Mouse (Mus musculus): ENCODE data around the gene Phf5a. TPM values are rescaled to one million over a fixed set of nuclear protein-coding genes. Genes with fewer than 3 reads are reported as not detected.
"Not testable (repeated sequence)": the region's sequence is repeated elsewhere in the genome, so short reads cannot be mapped to it uniquely, and the experiment has no call there.

The Phf5a gene
- 10 to 100 TPM; 35.0 to 39.8 TPM for total RNA-seq (2021)

DNA sequence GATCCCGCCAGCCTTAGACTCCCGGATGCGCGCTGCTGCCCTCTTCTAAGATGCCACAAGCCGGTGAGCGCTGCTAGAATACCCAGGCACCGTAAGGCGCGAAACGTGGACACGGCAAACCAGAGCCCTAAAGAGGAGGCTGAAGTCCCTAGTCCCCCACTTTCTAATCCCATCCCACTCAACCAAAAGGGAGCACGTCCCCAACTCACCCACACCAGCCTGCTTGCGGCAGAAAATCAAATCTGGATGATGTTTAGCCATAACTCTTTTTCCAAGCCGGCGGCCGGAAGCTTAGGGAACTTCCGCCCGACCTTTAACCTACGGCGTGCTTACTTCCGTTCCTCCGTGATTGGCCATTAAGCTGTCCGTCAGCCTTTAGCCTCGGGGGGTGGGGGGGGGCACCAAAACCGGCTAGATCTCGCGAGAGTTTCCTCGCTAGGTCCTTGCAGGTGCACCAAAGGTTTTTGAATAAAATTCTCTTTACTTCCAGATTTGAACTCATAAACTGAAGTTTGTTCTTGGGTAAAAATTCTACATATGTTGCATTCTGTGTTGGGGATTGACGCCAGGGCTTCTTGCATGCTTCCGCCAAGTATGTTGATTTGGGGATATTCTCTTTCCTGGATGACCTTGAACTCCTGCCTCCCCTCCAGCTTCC is at the start of gene Phf5a:
TSS of gene Phf5a (minus strand) at position 308 of the 658 bp plus-strand sequence.
- intact Hi-C loops (cut with DNase I) = loop anchor here (1.0 kb wide), 1 partner anchor 13 kb away; the partner anchor contains the start of gene Tob2
- DNase-seq = peak; percentile 86 to 88

DNA sequence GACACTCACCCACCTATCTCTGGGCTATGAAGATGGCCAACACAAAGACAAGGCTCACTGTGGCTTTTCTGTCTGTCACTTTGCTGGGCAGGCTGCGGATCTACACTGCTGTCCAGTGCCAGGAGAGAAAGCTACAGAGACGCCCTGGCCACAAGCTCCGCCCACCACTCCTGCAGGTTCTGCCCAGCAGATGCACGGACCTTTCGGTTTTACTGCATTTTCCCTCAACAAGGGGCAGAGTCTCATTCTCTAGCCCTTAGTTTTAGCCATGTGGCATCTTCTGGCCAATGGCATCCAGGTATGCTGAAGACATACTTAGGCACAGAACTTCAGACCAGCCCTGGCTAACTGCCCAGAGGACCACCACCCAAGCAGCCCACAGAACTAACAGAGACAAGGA is 49.5 kb upstream of the Phf5a start:
- intact Hi-C loops (cut with DNase I) = no loop called here
- no peak for DNase-seq

DNA sequence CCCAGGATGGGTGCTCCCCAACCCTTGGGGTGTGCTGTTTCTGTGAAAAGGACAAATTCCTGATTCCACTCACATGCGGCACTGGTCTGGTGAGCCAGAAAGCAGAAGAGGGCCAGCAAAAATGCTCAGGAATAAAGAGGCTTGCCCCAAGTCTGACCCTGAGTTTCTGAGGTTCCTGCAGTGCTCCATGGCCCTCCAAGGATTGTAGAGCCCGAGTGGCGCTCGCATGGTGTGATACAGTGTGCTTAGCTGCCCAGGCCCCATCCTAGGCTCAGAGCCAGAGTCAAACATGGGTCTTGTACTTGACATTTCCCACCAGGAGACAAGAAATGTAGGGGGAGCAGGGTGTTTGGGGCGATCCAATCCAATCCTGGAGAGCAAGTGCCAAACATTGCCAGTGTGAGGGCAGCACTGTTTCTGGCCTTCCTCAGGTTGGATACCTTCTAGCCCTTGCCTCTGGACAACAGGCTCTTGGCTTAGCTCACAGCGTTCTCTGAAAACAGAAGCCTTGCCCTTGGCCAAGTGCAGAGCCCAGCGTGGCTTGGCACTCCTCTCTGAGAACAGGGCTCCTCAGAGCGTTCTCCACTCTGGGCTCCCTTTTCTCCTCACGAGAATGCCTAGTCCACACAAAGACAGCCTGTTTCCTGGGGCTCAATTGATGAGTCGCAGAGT is 49.0 kb upstream of the Phf5a start:
- DNase-seq = no peak
- intact Hi-C loops (cut with DNase I) = no loop called here

DNA sequence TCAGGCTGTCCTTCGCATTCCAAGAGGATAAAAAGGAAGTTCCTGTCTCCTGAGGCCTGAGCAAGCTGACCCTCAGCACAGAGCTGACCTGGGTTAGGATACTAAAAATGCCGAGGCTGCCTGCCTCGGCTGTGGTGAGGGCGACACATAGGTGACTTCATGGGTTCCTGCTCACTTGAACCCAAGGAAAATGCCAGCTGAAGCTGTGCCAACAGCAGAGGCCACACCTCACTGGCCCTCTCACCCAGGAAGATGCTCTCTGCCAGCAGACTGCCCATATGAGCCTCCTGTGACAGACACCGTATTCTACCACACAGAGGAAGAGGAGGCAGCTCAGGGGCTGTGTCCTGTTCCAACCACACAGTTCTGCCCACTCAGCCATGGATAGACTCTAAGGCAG is 47.4 kb upstream of the Phf5a start:
- DNase-seq = no peak
- intact Hi-C loops (cut with DNase I) = loop anchor here (5.0 kb wide), 1 partner anchor 182 kb away; no protein-coding TSS in a partner anchor

DNA sequence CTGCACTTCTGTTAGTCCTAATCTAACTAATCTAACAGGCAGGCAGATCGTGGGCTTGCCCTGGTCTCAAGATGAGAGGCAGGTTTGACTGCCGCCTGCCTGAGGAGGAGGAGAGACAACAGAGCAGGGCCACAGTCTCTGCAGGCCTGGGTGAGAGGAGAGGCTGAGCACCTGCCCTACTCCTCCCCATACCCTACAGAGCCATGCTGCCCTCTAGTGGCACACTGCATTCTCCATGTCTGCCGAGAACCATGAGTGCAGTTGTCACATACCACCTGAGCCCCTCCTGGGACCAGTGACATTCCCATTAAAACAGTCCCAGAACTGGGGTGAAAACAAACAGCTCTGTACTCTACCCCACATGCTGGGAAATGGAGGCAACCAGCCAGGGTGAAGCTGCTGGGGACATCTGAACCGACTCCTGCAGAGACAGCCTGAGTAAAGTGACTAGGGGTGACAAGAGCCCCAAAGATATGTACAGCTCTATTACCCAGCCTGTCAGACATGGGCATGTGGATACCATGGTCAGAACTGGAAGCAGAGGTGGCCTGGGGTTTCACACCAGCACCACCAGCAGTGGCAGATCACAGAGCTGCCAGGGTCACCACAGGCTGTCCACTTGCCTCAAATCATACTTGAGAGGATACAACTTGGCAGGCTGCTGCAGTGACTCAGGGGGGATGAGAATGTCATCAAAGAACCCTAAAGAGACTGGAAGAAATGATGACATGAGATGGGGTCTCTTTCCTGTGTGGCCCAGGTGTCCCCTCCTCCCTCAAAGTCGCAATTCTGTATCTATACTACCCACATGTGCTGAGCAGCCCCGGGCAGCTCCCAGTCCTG is 46.1 kb upstream of the Phf5a start:
- intact Hi-C loops (cut with DNase I) = loop anchor here (1.0 to 5.0 kb wide), 2 partner anchors 87 to 181 kb away; no protein-coding TSS in a partner anchor
- DNase-seq = peak; percentile 75 to 80

DNA sequence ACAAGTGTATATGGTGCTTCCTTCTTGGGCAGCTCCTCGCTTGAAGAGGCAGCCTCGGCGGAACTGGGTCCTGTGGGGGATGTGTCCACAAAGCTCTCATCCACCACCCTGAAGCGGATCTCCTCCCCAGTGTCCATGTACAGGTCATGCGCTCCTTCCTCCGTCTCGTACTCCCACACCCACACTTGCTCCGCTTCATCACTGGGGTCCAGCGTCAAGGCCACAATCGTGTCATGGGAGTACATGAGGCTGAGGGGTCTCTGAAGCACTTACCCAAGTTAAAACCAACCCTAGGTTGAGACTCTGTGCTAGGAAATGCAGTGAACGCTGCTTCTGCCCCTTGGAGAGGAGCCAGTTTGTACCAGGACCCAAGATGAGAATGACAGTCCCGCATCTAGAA is 45.5 kb upstream of the Phf5a start:
- no peak for DNase-seq

DNA sequence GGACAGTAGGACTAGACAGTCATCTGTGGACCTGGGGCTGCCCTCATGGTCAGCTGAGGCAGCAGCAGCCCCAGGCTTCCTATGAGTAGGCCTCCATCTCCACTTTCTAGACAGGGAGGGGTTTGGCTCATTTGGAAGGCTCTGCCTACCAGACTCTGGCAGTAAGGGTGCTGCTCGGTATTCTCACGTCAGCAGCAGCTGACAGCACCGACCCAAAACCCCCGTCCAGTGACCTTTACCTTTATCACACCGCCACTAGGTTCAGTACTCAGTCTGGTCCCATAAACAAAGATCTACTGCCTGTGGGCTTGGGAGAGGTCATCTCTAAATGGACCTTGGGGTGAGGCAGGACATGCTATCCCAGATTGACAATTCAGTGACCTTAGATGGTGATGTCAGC is 44.0 kb upstream of the Phf5a start:
- intact Hi-C loops (cut with DNase I) = loop anchor here (5.0 kb wide), 1 partner anchor 178 kb away; no protein-coding TSS in a partner anchor
- no peak for DNase-seq

More for the DNA sequence above, 45.5 kb upstream of the Phf5a start:
- intact Hi-C loops (cut with DNase I) = loop anchor here (1.0 to 5.0 kb wide), 2 partner anchors 86 to 180 kb away; no protein-coding TSS in a partner anchor

DNA sequence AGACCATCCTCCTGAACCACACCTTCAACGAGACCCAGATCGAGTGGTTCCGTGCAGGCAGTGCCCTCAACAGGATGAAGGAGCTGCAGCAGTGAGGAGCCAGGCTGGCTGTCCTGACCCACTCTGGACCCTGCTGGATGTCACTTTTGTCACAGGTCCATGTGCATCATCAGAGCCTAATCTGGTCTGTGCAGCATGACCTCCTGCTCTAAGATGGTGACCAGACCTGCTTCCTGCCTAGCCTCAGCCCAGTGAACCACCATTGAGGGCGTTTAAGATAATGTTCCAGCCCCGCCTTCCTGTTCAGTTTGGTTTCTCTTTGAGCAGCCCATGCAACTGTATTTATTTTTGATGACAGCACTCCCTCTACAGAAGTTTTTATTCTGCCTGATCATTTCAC is 43.0 kb upstream of the Phf5a start:
- no peak for DNase-seq

DNA sequence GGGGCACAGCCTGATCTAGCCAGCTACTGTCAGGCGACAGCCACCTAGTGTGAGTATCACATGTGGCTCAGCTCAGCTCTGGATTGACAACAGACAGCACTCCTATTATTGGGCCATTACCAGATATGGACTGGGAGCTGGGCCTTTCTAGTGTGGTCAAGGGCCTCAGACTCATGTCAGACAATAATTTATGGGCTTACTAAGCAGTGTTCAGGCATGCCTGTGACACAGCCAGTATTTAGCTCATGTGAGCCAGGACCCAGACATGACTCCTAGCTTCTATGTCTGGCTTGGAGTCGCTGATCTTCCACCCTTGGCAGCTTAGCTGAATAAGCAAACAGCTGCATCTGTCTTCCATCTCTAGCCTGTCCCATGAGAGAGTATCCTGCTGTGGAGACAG is 40.8 kb upstream of the Phf5a start:
- no peak for DNase-seq
- intact Hi-C loops (cut with DNase I) = no loop called here

More for the DNA sequence above, 43.0 kb upstream of the Phf5a start:
- intact Hi-C loops (cut with DNase I) = loop anchor here (5.0 kb wide), 1 partner anchor 177 kb away; no protein-coding TSS in a partner anchor

DNA sequence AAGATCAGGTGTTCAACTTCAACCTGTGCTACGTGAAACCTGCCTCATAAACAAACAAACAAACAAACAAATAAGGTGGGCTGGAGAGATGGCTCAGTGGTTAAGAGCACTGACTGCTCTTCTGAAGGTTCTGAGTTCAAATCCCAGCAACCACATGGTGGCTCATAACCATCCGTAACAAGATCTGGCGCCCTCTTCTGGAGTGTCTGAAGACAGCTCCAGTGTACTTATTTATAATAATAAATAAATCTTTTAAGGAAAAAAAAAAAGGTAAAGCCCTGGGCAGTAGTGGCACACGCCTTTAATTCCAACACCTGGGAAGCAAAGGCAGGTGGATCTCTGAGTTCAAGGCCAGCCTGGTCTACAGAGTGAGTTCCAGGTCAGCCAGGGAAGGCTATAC is 37.1 kb upstream of the Phf5a start:
- DNase-seq; intact Hi-C loops (cut with DNase I): not testable (repeated sequence)

DNA sequence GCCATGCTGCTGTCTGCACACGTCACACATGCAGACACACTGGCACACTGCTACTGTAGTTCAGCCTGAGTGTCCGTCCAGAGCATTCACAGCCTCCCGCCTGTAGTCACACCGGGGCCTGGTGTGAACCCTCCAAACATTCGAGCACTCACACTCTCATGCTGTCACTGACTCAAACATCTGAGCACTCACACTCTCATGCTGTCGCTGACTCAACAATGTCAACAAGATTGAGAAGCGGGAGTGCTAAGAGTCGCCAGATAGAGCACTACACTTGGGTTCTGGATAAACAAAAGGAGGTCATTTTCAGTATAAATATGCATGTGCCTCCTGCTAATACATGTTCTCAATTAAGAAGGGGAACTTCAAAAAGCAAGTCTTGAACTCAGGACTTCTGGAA is 36.2 kb upstream of the Phf5a start:
- intact Hi-C loops (cut with DNase I) = no loop called here
- DNase-seq = no peak

DNA sequence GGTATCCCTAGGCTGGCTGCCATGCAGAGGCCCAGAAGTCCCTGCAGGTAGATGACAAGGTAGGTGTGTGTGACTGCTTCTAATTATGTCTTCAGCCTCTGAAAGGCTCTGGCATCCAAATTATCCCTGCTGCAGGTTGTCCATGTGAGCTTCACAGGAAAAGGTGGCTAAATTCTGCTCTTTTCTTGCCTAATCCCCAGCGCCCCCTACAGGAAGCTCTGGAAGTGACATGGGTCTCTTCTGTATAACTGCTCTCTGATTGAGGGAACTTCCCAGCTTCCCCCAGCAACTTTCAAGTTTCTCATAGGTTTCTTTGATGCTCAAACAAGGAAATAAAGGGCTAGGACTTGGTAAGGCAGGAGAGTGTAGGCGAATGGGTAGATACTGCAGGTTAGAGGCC is 33.2 kb upstream of the Phf5a start:
- intact Hi-C loops (cut with DNase I) = loop anchor here (1.0 kb wide), 1 partner anchor 74 kb away; no protein-coding TSS in a partner anchor
- DNase-seq = peak; percentile 64 to 80

DNA sequence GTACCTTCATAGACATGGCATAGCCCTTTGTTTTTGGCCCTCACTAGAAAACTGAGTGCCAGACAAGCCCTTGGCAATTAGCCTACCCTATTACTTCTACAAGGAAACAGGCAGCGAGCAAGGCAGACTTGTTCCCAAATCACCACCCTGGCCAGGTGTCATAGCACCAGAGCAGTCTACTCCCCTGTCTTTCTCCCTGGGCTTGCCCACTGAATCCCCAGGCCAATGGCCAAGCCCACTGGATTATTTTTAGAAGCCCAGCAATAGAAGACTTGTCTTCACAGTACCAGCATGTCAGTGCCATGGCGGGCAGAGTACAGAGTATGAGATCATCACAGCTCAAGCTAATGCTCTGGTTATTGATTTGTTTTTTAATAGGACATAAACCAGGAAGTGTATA is 27.0 kb upstream of the Phf5a start:
- intact Hi-C loops (cut with DNase I) = no loop called here
- DNase-seq = no peak

DNA sequence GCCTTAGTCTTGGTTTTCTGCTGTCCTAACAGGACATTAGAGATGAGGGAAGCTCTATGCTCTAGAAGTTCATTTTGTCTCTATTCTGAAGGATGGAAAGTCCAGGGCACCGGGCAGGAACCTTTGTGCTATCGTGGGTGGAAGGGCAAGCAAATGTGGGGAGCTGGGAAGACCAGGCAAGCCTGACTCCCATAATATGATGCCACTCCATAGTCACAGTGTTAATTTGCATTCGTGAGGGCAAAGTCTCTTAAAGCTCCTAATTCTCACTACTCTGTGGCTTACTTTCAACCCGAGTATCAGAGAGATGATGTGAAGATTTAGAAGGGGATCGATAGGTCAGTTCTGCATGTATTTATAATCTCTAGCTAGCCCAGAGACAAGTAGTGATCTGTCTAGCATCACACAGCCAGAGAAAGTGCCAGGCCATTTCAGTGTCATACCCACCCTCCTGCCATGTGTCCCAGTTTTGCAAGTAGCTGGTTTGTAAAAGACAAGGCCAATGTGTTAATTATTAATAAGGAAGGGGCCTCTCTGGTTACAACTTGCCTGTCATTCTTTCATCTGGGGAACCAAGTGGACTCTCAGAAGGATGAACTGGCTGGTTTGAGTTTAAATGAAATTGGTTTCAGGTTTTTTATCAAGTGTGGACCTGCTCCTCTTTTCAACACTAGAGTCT is 26.0 kb upstream of the Phf5a start:
- DNase-seq = no peak
- intact Hi-C loops (cut with DNase I) = no loop called here

DNA sequence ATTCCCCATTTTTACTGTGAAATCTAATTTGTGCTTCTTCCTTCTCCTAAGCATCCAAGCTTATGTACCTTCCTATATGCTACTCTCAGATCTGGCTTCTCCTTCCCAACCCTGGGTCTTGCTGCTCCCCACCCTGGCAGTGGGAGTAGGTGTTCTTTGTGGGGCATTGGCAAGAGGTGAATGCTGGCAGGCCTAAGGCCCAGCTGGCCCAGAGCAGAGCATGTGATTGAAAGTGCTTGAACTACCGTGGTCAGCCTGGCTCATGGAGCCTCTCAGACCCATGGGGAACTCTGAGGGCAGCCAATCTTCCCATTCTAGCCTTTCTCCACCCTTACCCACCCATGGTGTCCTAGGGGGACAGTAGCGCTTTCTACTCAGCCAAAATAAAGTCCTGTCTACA is 24.7 kb upstream of the Phf5a start:
- DNase-seq = no peak
- intact Hi-C loops (cut with DNase I) = no loop called here

DNA sequence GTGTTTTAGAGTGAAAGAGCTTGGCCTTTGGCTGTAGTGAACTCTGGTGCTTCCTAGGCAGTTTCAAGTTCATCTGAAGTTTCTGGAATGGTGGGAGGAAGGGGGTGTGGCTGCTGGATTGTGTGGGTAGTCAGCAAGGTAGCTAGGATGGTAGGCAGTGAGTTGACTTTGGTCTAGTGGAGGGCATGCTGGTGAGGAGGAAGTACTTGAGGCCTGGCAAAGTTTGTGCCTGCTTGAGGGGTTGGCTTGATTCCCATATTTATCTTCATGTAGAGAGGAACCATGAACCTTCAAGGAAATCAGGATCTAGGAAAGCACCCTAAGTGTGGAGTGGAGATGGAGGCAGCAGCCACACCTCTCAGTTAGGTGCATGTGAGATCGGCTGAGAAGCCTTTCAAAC is 22.3 kb upstream of the Phf5a start:
- intact Hi-C loops (cut with DNase I) = no loop called here
- DNase-seq = no peak

DNA sequence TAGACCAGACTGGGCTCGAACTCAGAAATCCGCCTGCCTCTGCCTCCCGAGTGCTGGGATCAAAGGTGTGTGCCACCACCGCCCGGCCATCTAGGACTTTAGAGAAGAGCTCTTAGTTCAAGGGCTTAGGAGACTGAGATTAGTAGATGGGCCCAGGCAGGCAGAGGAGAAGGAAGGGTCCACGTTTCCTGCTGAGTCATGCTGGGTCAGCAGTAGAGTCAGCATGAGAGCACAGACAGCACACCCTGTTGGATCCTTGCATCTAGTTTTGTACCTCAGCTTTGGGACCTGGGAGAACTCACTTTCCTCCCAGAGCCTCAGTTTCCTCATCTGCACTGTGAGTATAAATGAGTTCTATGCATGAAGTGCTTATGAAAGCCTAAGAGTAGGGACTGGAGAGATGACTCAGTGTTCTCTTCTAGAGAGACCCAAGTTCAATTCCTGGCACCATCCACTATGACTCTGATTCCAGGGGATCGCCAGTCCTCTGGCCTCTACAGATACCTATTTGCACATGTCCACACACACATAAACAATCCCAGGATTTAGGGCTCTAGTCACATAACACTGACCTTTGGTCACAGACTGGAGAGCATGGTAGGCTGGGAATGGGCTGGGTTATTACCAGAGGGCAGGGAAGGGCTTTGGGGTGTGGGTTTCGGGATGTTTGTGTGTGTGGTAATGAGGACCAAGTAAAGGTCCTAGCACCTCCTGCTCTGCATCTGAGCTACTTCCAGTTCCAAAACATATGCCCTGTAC is 20.3 kb upstream of the Phf5a start:
- intact Hi-C loops (cut with DNase I) = no loop called here
- DNase-seq = no peak

DNA sequence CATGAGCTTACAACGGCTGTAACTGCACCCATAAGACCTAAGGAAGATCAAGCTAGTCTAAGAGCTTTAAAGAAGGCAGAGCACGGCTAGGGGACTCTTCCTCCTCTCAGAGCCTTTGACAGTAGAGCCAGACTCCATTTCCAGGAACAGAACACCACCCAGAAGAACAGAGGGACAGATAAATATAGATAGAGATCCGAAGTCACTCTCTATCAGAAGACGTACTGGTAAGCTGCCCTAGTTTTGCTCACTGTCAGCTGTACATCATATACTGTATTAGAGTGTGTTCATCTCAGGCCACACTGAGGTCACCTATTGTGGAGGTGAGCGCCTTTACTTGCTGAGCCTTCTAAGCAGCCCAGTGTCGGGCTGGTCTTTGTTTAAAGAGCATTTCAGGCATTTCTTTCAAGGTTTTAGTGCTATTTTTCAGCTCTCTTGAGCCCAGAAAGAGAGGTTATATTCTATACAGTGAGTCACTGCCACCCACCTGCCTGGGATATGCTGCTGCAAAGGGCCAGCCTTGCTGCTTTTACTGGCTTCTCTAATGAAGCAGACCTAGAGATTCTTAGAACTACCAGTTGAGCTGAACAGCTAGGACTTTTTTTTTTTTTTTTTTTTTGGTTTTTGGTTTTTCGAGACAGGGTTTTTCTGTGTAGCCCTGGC is 19.6 kb upstream of the Phf5a start:
- intact Hi-C loops (cut with DNase I) = no loop called here
- DNase-seq = no peak

DNA sequence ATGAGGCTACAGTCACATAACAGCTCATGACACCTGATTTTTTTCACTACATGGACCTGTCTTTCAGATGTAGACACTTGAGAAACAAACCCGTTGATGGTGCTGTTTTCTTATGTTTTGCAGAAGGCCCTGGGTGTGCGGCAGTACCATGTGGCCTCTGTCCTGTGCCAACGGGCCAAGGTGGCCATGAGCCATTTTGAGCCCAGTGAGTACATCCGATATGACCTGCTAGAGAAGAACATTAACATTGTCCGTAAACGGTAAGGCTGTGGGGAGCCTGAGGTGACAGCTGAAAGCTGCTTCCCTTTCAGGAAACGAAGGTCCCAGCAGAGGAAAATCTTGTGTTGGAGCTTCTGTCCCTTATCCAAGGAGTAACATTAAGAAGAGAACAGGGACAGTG is 17.5 kb upstream of the Phf5a start:
- intact Hi-C loops (cut with DNase I) = no loop called here
- no peak for DNase-seq

Measured in heart, postnatal 36 days (tissue).